Mouse (Mus musculus): ENCODE measurements around the gene Rnf128.

Gene Rnf128

GRCm38 (mm10) chrX:139622071-139622470 lies 59.0 kb downstream of the Rnf128 start:
- DNase-seq (ENCODE audit: low spot score in 2 of 2): no peak

DNA sequence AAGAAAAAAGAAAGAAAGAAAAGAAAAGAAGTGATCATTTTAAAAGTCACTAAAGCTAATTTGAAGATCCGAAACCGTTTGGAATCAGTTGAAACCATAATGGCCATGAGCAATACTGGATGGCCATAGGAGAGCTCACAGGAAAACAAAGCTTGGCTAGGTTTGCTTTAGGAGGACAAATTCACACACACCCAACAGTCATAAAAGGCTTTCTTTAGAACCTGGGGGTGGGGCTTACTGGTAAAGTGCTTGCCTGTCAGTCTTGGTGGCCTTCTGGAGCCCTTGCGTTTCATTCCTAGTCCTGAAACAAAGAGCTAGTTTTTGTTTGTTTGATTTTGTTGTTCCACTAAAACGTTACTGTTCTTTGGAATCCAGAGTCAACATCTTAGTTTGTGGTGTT lies 71.6 kb downstream of the Rnf128 start:
- DNase-seq (ENCODE audit: low spot score in 2 of 2): no peak

GRCm38 (mm10) chrX:139639744-139640143 lies 76.6 kb downstream of the Rnf128 start:
- DNase-seq (ENCODE audit: low spot score in 2 of 2): no peak

DNA sequence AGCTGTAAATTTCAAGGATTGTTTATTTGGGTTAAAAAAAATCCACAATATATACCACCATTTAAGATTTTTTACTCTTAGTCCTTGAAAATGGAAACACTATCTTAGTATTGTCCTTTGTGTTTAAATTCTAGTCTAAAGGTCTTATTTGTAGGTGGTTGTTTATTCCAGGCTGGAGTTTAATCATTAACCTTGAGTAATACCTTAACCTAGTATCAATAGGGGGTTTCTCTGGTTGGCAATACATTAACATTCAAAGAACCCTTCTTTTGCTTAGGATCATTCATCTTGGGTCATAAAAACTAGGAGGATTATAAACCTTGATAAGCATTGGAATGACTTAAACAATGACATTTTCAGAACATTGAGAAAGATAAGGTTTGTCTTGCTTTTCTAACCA lies 77.3 kb downstream of the Rnf128 start:
- DNase-seq (ENCODE audit: low spot score in 2 of 2): no peak

DNA sequence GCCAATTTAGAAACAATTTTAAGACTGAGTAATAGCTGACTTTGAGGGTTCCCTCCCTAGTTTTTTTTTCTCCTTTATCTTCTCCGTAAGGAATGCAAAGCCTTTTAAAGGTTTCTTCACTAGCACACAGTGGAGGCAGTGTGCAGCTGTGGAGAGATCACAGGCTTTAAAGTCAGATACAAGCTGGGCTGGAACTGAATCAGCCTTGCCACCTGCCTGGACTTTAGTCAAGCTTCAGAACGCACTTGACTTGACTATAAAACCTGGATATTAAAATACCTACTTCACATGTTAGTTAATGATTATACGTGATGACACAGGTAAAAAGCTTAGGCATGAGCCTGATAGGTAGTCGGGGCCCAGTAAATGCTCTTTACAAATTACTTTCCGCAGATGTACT lies 89.1 kb downstream of the Rnf128 start:
- DNase-seq (ENCODE audit: low spot score in 2 of 2): no peak

- no peak for DNase-seq (ENCODE audit: low spot score in 2 of 2)
Measured at GRCm38 (mm10) chrX:139653292-139653691, 90.2 kb downstream of the Rnf128 start.

- DNase-seq (ENCODE audit: low spot score in 2 of 2): no peak
Measured at GRCm38 (mm10) chrX:139654350-139655063, 91.4 kb downstream of the Rnf128 start.

- no peak for DNase-seq (ENCODE audit: low spot score in 2 of 2)
Measured at GRCm38 (mm10) chrX:139662111-139662510, 99.0 kb downstream of the Rnf128 start.

GRCm38 (mm10) chrX:139665829-139666228 lies 102.7 kb downstream of the Rnf128 start:
- no peak for DNase-seq (ENCODE audit: low spot score in 2 of 2)

DNA sequence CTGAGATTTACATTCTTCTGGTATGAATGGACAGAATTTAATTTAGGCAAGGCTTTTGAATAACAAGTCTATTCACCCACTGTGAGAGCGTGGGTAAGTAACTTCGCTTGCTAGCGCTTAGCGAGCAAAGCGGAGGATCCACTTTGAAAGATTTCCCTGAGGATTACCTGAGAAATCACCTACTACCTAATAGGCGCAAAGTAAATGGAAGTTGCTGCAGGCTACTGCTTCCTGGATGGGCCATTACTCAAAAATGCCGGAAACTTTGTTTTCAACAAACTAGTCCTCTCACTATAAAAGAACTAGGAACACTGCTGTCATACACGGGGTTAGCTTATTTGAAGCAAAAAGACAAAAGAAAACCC lies 121.3 kb downstream of the Rnf128 start:
- peak in 1 of 2 experiments; percentile 4 for DNase-seq (ENCODE audit: low spot score in 2 of 2)

DNA sequence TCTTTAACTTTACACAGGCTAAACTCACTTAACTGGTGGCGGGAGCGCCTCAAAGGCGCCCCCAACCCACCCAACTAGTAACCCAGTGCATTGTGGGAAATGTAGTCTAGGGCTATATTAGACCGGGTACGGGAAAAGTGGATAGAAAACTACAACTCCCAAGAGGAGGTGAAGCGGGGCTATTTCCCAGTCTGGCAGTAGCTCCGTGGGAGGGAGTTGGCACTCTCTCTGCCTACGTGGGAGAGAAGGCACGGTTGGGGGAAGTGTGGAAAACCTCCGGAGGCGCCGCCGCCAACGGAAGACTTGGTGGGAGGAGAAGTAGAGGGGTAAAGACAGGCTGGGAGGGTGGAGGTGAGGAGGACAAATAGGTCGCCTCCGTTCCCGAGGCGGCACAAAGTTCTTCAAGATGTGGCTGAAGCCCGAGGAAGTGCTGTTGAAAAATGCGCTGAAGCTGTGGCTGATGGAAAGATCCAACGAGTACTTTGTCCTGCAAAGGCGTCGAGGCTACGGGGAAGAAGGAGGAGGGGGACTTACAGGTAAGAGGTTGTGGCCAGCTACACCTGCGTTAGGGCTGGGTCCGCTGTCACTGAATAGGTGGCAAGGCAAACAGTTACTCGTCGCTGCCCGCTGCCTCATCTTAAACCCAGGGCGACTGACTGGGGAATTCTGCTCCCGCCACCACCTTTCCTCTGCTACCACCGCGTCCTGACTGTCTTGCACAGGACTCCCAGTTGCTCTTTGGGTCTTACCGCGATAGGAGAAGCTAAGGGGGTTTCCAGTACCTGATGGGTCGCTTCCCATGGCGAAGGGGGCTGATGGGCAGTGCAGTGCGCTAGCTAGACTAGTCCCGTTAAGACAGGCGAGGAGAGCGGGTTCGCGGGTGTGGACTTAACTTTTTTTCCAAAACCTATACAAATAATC lies 121.9 kb downstream of the Rnf128 start, which contains the start of gene Tbc1d8b:
Tbc1d8b (plus strand) TSS at position 222 of the 921 bp plus-strand sequence.
- peak; percentile 57 to 75 for DNase-seq (ENCODE audit: low spot score in 2 of 2)

- no peak for DNase-seq (ENCODE audit: low spot score in 2 of 2)
Measured at GRCm38 (mm10) chrX:139714381-139714780, 151.3 kb downstream of the Rnf128 start, which contains the start of gene Gm15013. TSS of gene Gm15013 (minus strand) at chrX:139714481.

- DNase-seq (ENCODE audit: low spot score in 2 of 2): no peak
Measured at GRCm38 (mm10) chrX:139722350-139722749, 159.2 kb downstream of the Rnf128 start.

All from urinary bladder, adult 18-20 months (tissue).